Mouse (Mus musculus) hindbrain, postnatal 0 days (tissue): ENCODE measurements at regions not wholly inside any gene's neighbourhood (a gene's known extent, or its start where the extent isn't known, plus 50 kb on each side); places are given as distances from the start of the nearest gene placed in this dataset.

Experiments
- ATAC-seq: fragments of 200-750 bp; cut with Nextera tagmentation; 2 replicates; pipeline ENCODE4 v1.8.0; 2017; ENCODE audit warnings: mild to moderate bottlenecking, moderate TSS enrichment, moderate library complexity
- DNase-seq: peaks from one replicate; pipeline ENCODE4 v3.0.0-alpha.2; 2015; ENCODE audit warnings: low spot score
- H3K27ac ChIP-seq: fragments of 300-500 bp; sonication (generic); 2 replicates; pipeline ENCODE4 v1.5.1; 2014; ENCODE audit warnings: mild to moderate bottlenecking
- H3K27me3 ChIP-seq: fragments of 300-500 bp; sonication (generic); 2 replicates; pipeline ENCODE4 v1.6.1; 2014; ENCODE audit warnings: low read length, mixed read lengths; ENCODE audit not compliant: insufficient read depth
- H3K36me3 ChIP-seq: fragments of 300-500 bp; sonication (generic); 2 replicates; pipeline ENCODE4 v1.6.1; 2014; ENCODE audit warnings: low read length, mixed read lengths; ENCODE audit not compliant: insufficient read depth
- H3K4me1 ChIP-seq: fragments of 300-500 bp; sonication (generic); 2 replicates; pipeline ENCODE4 v1.6.1; 2014; ENCODE audit warnings: antibody characterized with exemption, low read length, mixed read lengths; ENCODE audit not compliant: insufficient read depth
- H3K4me2 ChIP-seq: fragments of 300-500 bp; sonication (generic); 2 replicates; pipeline ENCODE4 v1.6.1; 2014; ENCODE audit warnings: low read depth, mild to moderate bottlenecking, low read length, moderate library complexity, mixed read lengths
- H3K4me3 ChIP-seq: fragments of 300-500 bp; sonication (generic); 2 replicates; pipeline ENCODE4 v1.5.1; 2014; ENCODE audit warnings: low read length
- H3K9ac ChIP-seq: fragments of 300-500 bp; sonication (generic); replicated peaks from 2 replicates; pipeline ENCODE4 v1.6.1; 2014; ENCODE audit warnings: mild to moderate bottlenecking, low read length, moderate library complexity, mixed read lengths
- H3K9me3 ChIP-seq: fragments of 300-500 bp; sonication (generic); 2 replicates; pipeline ENCODE4 v1.6.1; 2016; ENCODE audit warnings: low read length, mixed read lengths
- CTCF ChIP-seq: IDR thresholded peaks from 2 replicates; pipeline ENCODE4 v1.5.1; 2016; ENCODE audit warnings: antibody characterized with exemption, control low read depth, low read depth
- WGBS: fragments of 180-500 bp; shearing (Covaris S2); extraction: QIAGEN DNeasy Blood & Tissue Kit; methylation state at CpG from one replicate; pipeline ENCODE4 v1.1.7; 2014; 5-methylcytosine and 5-hydroxymethylcytosine counted together

GRCm38 (mm10) chr12:7853876-7854275, 123.6 kb upstream of the Apob start:
- H3K27me3 ChIP-seq = no peaks in the 10 kb centered on the region

GRCm38 (mm10) chr12:7855683-7856082, 121.8 kb upstream of the Apob start:
- Histone ChIP-seq H3K27ac (no peak overlapping the region), H3K27me3 (no peaks in the 10 kb centered on the region), H3K4me3 (no peak overlapping the region), H3K36me3 (no peaks in the 10 kb centered on the region), H3K4me2 (no peak overlapping the region), H3K9me3 (no peaks in the 10 kb centered on the region), H3K4me1 (no peaks in the 10 kb centered on the region), H3K9ac (no peak overlapping the region)
- ATAC-seq (no peak), DNase-seq (no peak)
- no peak for TF ChIP-seq CTCF
- WGBS = 97% methylated on average over 2 of the region's 2 CpGs

More at GRCm38 (mm10) chr12:7853876-7854275, 123.6 kb upstream of the Apob start:
- Histone ChIP-seq H3K27ac (no peak overlapping the region), H3K4me3 (no peak overlapping the region), H3K9ac (no peak overlapping the region), H3K36me3 (no peaks in the 10 kb centered on the region), H3K9me3 (no peaks in the 10 kb centered on the region), H3K4me1 (no peaks in the 10 kb centered on the region), H3K4me2 (no peak overlapping the region)
- ATAC-seq (no peak), DNase-seq (peak; percentile 79)
- WGBS = 57% methylated on average over 2 of the region's 2 CpGs
- peak; percentile 67 for TF ChIP-seq CTCF

- no peaks in the 10 kb centered on the region for H3K27me3 ChIP-seq
- DNase-seq = no peak
- no peaks in the 10 kb centered on the region for H3K9me3 ChIP-seq
- no peak overlapping the region for H3K27ac ChIP-seq
- no peak overlapping the region for H3K4me3 ChIP-seq
- no peak overlapping the region for H3K4me2 ChIP-seq
- no peak for TF ChIP-seq CTCF
- 90% methylated on average over 28 of the region's 28 CpGs for WGBS
- H3K9ac ChIP-seq = no peak overlapping the region
- no peaks in the 10 kb centered on the region for H3K4me1 ChIP-seq
- no peak for ATAC-seq
- no peaks in the 10 kb centered on the region for H3K36me3 ChIP-seq
Observed at GRCm38 (mm10) chr12:7859533-7859932, 117.9 kb upstream of the Apob start.

- no peaks in the 10 kb centered on the region for H3K9me3 ChIP-seq
- 60% methylated on average over 3 of the region's 3 CpGs for WGBS
- no peak overlapping the region for H3K4me3 ChIP-seq
- no peak overlapping the region for H3K9ac ChIP-seq
- H3K36me3 ChIP-seq = no peaks in the 10 kb centered on the region
- H3K27ac ChIP-seq = no peak overlapping the region
- no peaks in the 10 kb centered on the region for H3K4me1 ChIP-seq
- ATAC-seq (no peak), DNase-seq (peak; percentile 77)
- peak; percentile 62 for TF ChIP-seq CTCF
- H3K4me2 ChIP-seq = no peak overlapping the region
- H3K27me3 ChIP-seq = no peaks in the 10 kb centered on the region
Observed at GRCm38 (mm10) chr12:7870004-7870403, 107.4 kb upstream of the Apob start.

GRCm38 (mm10) chr12:7870473-7870872, 107.0 kb upstream of the Apob start:
- no peak overlapping the region for H3K4me3 ChIP-seq
- ATAC-seq (no peak), DNase-seq (no peak)
- H3K27me3 ChIP-seq = no peaks in the 10 kb centered on the region
- no peak overlapping the region for H3K4me2 ChIP-seq
- WGBS = 76% methylated on average over 5 of the region's 5 CpGs
- no peak for TF ChIP-seq CTCF
- H3K36me3 ChIP-seq = no peaks in the 10 kb centered on the region
- no peak overlapping the region for H3K27ac ChIP-seq
- H3K9me3 ChIP-seq = no peaks in the 10 kb centered on the region
- no peaks in the 10 kb centered on the region for H3K4me1 ChIP-seq
- no peak overlapping the region for H3K9ac ChIP-seq

- Histone ChIP-seq H3K36me3 (no peaks in the 10 kb centered on the region), H3K9ac (no peak overlapping the region), H3K4me1 (no peaks in the 10 kb centered on the region), H3K4me3 (no peak overlapping the region), H3K9me3 (no peaks in the 10 kb centered on the region), H3K4me2 (no peak overlapping the region), H3K27me3 (no peaks in the 10 kb centered on the region), H3K27ac (no peak overlapping the region)
- 78% methylated on average over 2 of the region's 2 CpGs for WGBS
- DNase-seq (no peak), ATAC-seq (no peak)
- TF ChIP-seq CTCF = no peak
Observed at GRCm38 (mm10) chr12:7875454-7875853, 102.0 kb upstream of the Apob start.

- Histone ChIP-seq H3K4me2 (no peak overlapping the region), H3K9ac (no peak overlapping the region), H3K9me3 (no peaks in the 10 kb centered on the region), H3K4me1 (no peaks in the 10 kb centered on the region), H3K27ac (no peak overlapping the region), H3K4me3 (no peak overlapping the region), H3K36me3 (no peaks in the 10 kb centered on the region), H3K27me3 (no peaks in the 10 kb centered on the region)
- no peak for TF ChIP-seq CTCF
- ATAC-seq (no peak), DNase-seq (no peak)
- WGBS = 86% methylated on average over 11 of the region's 11 CpGs
Observed at GRCm38 (mm10) chr12:7876302-7877063, 101.0 kb upstream of the Apob start.
